Mouse (Mus musculus) central nervous system, embryonic 18 days (tissue): Measurements from ENCODE around the gene Ppp2r1a. TPM values are rescaled to one million over a fixed set of nuclear protein-coding genes. Genes with fewer than 3 reads are reported as not detected.

Source experiments
- polyA plus RNA-seq: library from polyadenylated mRNA; depleted of rRNA; stranded (reverse); fragments of >200 nt; gene quantifications from 2 replicates; pipeline ENCODE4 v1.2.3, GENCODE M21; 2012; rRNA removed

The Ppp2r1a gene
- 435 and 470 TPM in 2 replicates for polyA plus RNA-seq

GRCm38 (mm10) chr17:20944985-20945891 lies at the start of gene Ppp2r1a:
TSS of gene Ppp2r1a (plus strand) at chr17:20945311.

GRCm38 (mm10) chr17:20904991-20905390 lies 40.1 kb upstream of the Ppp2r1a start, which contains the start of gene Vmn1r231:
TSS of gene Vmn1r231 (minus strand) at chr17:20905091.

GRCm38 (mm10) chr17:20919614-20920013 lies 25.5 kb upstream of the Ppp2r1a start, which contains the start of gene Vmn1r232:
TSS of gene Vmn1r232 (minus strand) at chr17:20919714.

GRCm38 (mm10) chr17:20996364-20996763 lies 51.3 kb downstream of the Ppp2r1a start, which contains the start of gene Vmn1r233:
TSS of gene Vmn1r233 (minus strand) at chr17:20996464.

GRCm38 (mm10) chr17:21008382-21009331 lies 63.5 kb downstream of the Ppp2r1a start, which contains the start of gene Zfp160:
TSS of gene Zfp160 (plus strand) at chr17:21008903.

Other genes starting within 250 kb of the Ppp2r1a start
- gene Vmn1r227, start 215.5 kb upstream of the Ppp2r1a start, polyA plus RNA-seq = not detected in 2 replicates
- gene Vmn1r228, start 159.2 kb upstream of the Ppp2r1a start, polyA plus RNA-seq = not detected in 2 replicates
- gene Vmn1r229, start 133.8 kb upstream of the Ppp2r1a start, polyA plus RNA-seq = not detected in 2 replicates
- gene Vmn1r230, start 104.9 kb upstream of the Ppp2r1a start, polyA plus RNA-seq = not detected in 2 replicates
- not detected in 2 replicates for gene Vmn1r231, start 40.2 kb upstream of the Ppp2r1a start, polyA plus RNA-seq
- not detected in 2 replicates for gene Vmn1r232, start 25.6 kb upstream of the Ppp2r1a start, polyA plus RNA-seq
- not detected in 2 replicates for gene Vmn1r233, start 51.2 kb downstream of the Ppp2r1a start, polyA plus RNA-seq
- 22.2 and 25.7 TPM in 2 replicates for gene Zfp160, start 63.6 kb downstream of the Ppp2r1a start, polyA plus RNA-seq